Mouse (Mus musculus) stomach, embryonic 14.5 days (tissue): ENCODE results near the gene Fnbp1. TPM values are rescaled to one million over a fixed set of nuclear protein-coding genes. Genes with fewer than 3 reads are reported as not detected.

ENCODE experiments used
- ATAC-seq: fragments of 200-750 bp; cut with Nextera tagmentation; 2 replicates; pipeline ENCODE4 v1.8.0; 2017; ENCODE audit warnings: low read depth, moderate TSS enrichment; ENCODE audit not compliant: insufficient number of reproducible peaks, insufficient read depth, low FRiP score
- H3K27ac ChIP-seq: fragments of 300-500 bp; sonication (generic); 2 replicates; pipeline ENCODE4 v1.5.1; 2014; ENCODE audit warnings: mild to moderate bottlenecking, low read length, moderate library complexity, mixed read lengths
- H3K27me3 ChIP-seq: fragments of 300-500 bp; sonication (generic); 2 replicates; pipeline ENCODE4 v1.6.1; 2014; ENCODE audit warnings: low read length, control low read depth, mixed read lengths; ENCODE audit not compliant: control insufficient read depth, insufficient read depth
- H3K36me3 ChIP-seq: fragments of 300-500 bp; sonication (generic); 2 replicates; pipeline ENCODE4 v1.6.1; 2014; ENCODE audit warnings: mild to moderate bottlenecking, control low read depth, low read length, moderate library complexity, mixed read lengths; ENCODE audit not compliant: control insufficient read depth, insufficient read depth
- H3K4me1 ChIP-seq: fragments of 300-500 bp; sonication (generic); 2 replicates; pipeline ENCODE4 v1.6.1; 2014; ENCODE audit warnings: low read length, control low read depth, mixed read lengths; ENCODE audit not compliant: control insufficient read depth, insufficient read depth
- H3K4me2 ChIP-seq: fragments of 300-500 bp; sonication (generic); replicated peaks from 2 replicates; pipeline ENCODE4 v1.6.1; 2014; ENCODE audit warnings: low read depth, low read length, control low read depth
- H3K4me3 ChIP-seq: fragments of 300-500 bp; sonication (generic); 2 replicates; pipeline ENCODE4 v1.5.1; 2014; ENCODE audit warnings: low read depth, low read length, control low read depth
- H3K9ac ChIP-seq: fragments of 300-500 bp; sonication (generic); replicated peaks from 2 replicates; pipeline ENCODE4 v1.6.1; 2014; ENCODE audit warnings: low read depth, mild to moderate bottlenecking, control low read depth, low read length, moderate library complexity, mixed read lengths
- H3K9me3 ChIP-seq: fragments of 300-500 bp; sonication (generic); 2 replicates; pipeline ENCODE4 v1.6.1; 2016; ENCODE audit warnings: low read depth, low read length, control low read depth; ENCODE audit not compliant: control insufficient read depth
- WGBS: fragments of 180-500 bp; shearing (Covaris S2); extraction: QIAGEN DNeasy Blood & Tissue Kit; methylation state at CpG from one replicate; pipeline ENCODE4 v1.1.7; 2014; 5-methylcytosine and 5-hydroxymethylcytosine counted together
- polyA plus RNA-seq: library from polyadenylated mRNA; unstranded; fragments of >200 nt; fragmentation: Nextera tagmentation; extraction: Ambion mirVana; gene quantifications from 2 replicates; pipeline ENCODE4 v1.2.1, GENCODE M21; 2014

The Fnbp1 gene
- polyA plus RNA-seq, 1 experiment from 2014 or later = 39.2 TPM

- H3K27ac ChIP-seq = peak overlapping the region; percentile 64
- H3K4me1 ChIP-seq = peaks cover 27% of the 10 kb centered on the region
- no peak overlapping the region for H3K9ac ChIP-seq
- H3K27me3 ChIP-seq = no peaks in the 10 kb centered on the region
- no peaks in the 10 kb centered on the region for H3K36me3 ChIP-seq
- 28% methylated on average over 11 of the region's 11 CpGs for WGBS
- ATAC-seq = peak; percentile 54; the same call in 1 of the 2 replicates
- no peak overlapping the region; the same call in 1 of the 2 replicates for H3K4me2 ChIP-seq
- no peak overlapping the region for H3K4me3 ChIP-seq
- no peaks in the 10 kb centered on the region for H3K9me3 ChIP-seq
Measured at GRCm38 (mm10) chr2:31106621-31107320, 35.0 kb downstream of the Fnbp1 start.

- H3K9ac ChIP-seq = no peak overlapping the region
- no peaks in the 10 kb centered on the region for H3K27me3 ChIP-seq
- H3K36me3 ChIP-seq = no peaks in the 10 kb centered on the region
- ATAC-seq = no peak
- H3K27ac ChIP-seq = peak overlapping the region; percentile 64
- peaks cover 27% of the 10 kb centered on the region for H3K4me1 ChIP-seq
- no peaks in the 10 kb centered on the region for H3K9me3 ChIP-seq
- no peak overlapping the region for H3K4me3 ChIP-seq
- 95% methylated on average over 3 of the region's 3 CpGs for WGBS
- H3K4me2 ChIP-seq = no peak overlapping the region
Measured at GRCm38 (mm10) chr2:31106004-31106403, 35.8 kb downstream of the Fnbp1 start.

GRCm38 (mm10) chr2:31105279-31105678 lies 36.5 kb downstream of the Fnbp1 start:
- Histone ChIP-seq H3K36me3 (no peaks in the 10 kb centered on the region; the same call in 1 of the 2 replicates), H3K27me3 (no peaks in the 10 kb centered on the region)
- 51% methylated on average over 3 of the region's 3 CpGs for WGBS

GRCm38 (mm10) chr2:31103321-31103720 lies 38.5 kb downstream of the Fnbp1 start:
- no peak overlapping the region for H3K4me2 ChIP-seq
- H3K4me3 ChIP-seq = no peak overlapping the region
- peaks cover 25% of the 10 kb centered on the region for H3K4me1 ChIP-seq
- no peak for ATAC-seq
- H3K36me3 ChIP-seq = no peaks in the 10 kb centered on the region; the same call in 1 of the 2 replicates
- no peak overlapping the region for H3K9ac ChIP-seq
- H3K27me3 ChIP-seq = no peaks in the 10 kb centered on the region
- H3K9me3 ChIP-seq = peaks cover 4% of the 10 kb centered on the region; the same call in 1 of the 2 replicates
- WGBS = 67% methylated on average over 8 of the region's 8 CpGs
- no peak overlapping the region for H3K27ac ChIP-seq

More at GRCm38 (mm10) chr2:31105279-31105678, 36.5 kb downstream of the Fnbp1 start:
- no peak; the same call in 1 of the 2 replicates for ATAC-seq
- Histone ChIP-seq H3K9me3 (peaks cover under 1% of the 10 kb centered on the region; the same call in 1 of the 2 replicates), H3K9ac (no peak overlapping the region), H3K4me3 (no peak overlapping the region), H3K4me1 (peaks cover 29% of the 10 kb centered on the region), H3K4me2 (no peak overlapping the region), H3K27ac (peak overlapping the region; percentile 12; the same call in 1 of the 2 replicates)

- Histone ChIP-seq H3K4me3 (no peak overlapping the region), H3K36me3 (no peaks in the 10 kb centered on the region; the same call in 1 of the 2 replicates), H3K27me3 (no peaks in the 10 kb centered on the region), H3K9me3 (peaks cover 4% of the 10 kb centered on the region; the same call in 1 of the 2 replicates), H3K4me2 (no peak overlapping the region), H3K9ac (no peak overlapping the region), H3K27ac (0 out of 2 replicates have a peak overlapping the region, but pooled peaks have one; percentile 22), H3K4me1 (peaks cover 7% of the 10 kb centered on the region; the same call in 1 of the 2 replicates)
- WGBS = 66% methylated on average over 3 of the region's 3 CpGs
- no peak for ATAC-seq
Measured at GRCm38 (mm10) chr2:31101285-31101684, 40.5 kb downstream of the Fnbp1 start.

- Histone ChIP-seq H3K27me3 (no peaks in the 10 kb centered on the region), H3K27ac (no peak overlapping the region), H3K4me3 (no peak overlapping the region), H3K9ac (no peak overlapping the region), H3K36me3 (no peaks in the 10 kb centered on the region; the same call in 1 of the 2 replicates), H3K9me3 (peaks cover 4% of the 10 kb centered on the region; the same call in 1 of the 2 replicates), H3K4me2 (no peak overlapping the region), H3K4me1 (peaks cover 5% of the 10 kb centered on the region; the same call in 1 of the 2 replicates)
- WGBS = 88% methylated on average over 8 of the region's 8 CpGs
- ATAC-seq = no peak
Measured at GRCm38 (mm10) chr2:31099079-31099478, 42.7 kb downstream of the Fnbp1 start.

- Histone ChIP-seq H3K4me1 (peaks cover 5% of the 10 kb centered on the region; the same call in 1 of the 2 replicates), H3K9me3 (peaks cover 4% of the 10 kb centered on the region; the same call in 1 of the 2 replicates), H3K36me3 (no peaks in the 10 kb centered on the region; the same call in 1 of the 2 replicates), H3K4me2 (no peak overlapping the region), H3K4me3 (no peak overlapping the region), H3K27me3 (no peaks in the 10 kb centered on the region), H3K9ac (no peak overlapping the region), H3K27ac (no peak overlapping the region)
- ATAC-seq = no peak
- WGBS = 92% methylated on average over 11 of the region's 11 CpGs
Measured at GRCm38 (mm10) chr2:31098616-31099015, 43.2 kb downstream of the Fnbp1 start.

- no peak overlapping the region for H3K4me3 ChIP-seq
- no peaks in the 10 kb centered on the region; the same call in 1 of the 2 replicates for H3K36me3 ChIP-seq
- H3K27ac ChIP-seq = no peak overlapping the region
- H3K27me3 ChIP-seq = no peaks in the 10 kb centered on the region
- H3K4me1 ChIP-seq = 0 out of 2 replicates have a peak, but pooled peaks cover 3% of the 10 kb centered on the region
- WGBS = 60% methylated on average over 2 of the region's 2 CpGs
- ATAC-seq = no peak
- peaks cover 4% of the 10 kb centered on the region; the same call in 1 of the 2 replicates for H3K9me3 ChIP-seq
- no peak overlapping the region for H3K9ac ChIP-seq
- H3K4me2 ChIP-seq = no peak overlapping the region
Measured at GRCm38 (mm10) chr2:31097276-31097675, 44.5 kb downstream of the Fnbp1 start.
